9 mouse cellular contexts compared by ENCODE assay signal in genomic region chr5:76590009-76590408, GRCm38 (mm10). TPM values are rescaled to one million over a fixed set of nuclear protein-coding genes. Genes with fewer than 3 reads are reported as not detected.
DNase-seq lines count a peak whose midpoint lies in the region; ATAC-seq and TF ChIP-seq lines count a peak whose summit lies in the region.
"Had no signal": no experiment of that assay in that cellular context is flagged by ENCODE, and none has a peak within 500 bp of the region (broad histone marks: within the 10 kb centered on the region; RNA-seq: fewer than 3 reads in every experiment).

No protein-coding gene starts in this region.

- H3K27me3 ChIP-seq in heart, embryonic 11.5 days (ENCODE audit: control insufficient read depth, insufficient read depth, low read length), result no peaks in the 10 kb centered on the region
- no peaks in the 10 kb centered on the region for H3K27me3 ChIP-seq in testis, adult 2 months (ENCODE audit: control insufficient read depth, insufficient read depth, low read length)
- no peaks in the 10 kb centered on the region for H3K27me3 ChIP-seq in liver, embryonic 16.5 days (ENCODE audit: control insufficient read depth, insufficient read depth, low read depth, low read length)
- H3K27me3 ChIP-seq: limb, embryonic 13.5 days had no signal

- no peak for TF ChIP-seq POLR2A in testis, adult 2 months (IDR thresholded peaks at IDR 0.05; ENCODE audit: control insufficient read depth, low read depth, low read length)

- DNase-seq in heart, adult 9 months (ENCODE audit: low spot score in 2 of 2), result no peak
- DNase-seq in testis, postnatal 10 days (ENCODE audit: low spot score), result no peak
- no peak for DNase-seq in adrenal gland, adult 18-20 months (ENCODE audit: low spot score in 2 of 2)
- DNase-seq in frontal cortex, postnatal 14 days (ENCODE audit: low spot score in 2 of 2), result no peak
- DNase-seq in kidney, postnatal 10 days, result no peak

- TF ChIP-seq CTCF in testis, adult 2 months (IDR thresholded peaks at IDR 0.05; ENCODE audit: control insufficient read depth, insufficient read depth, insufficient replicate concordance, low read depth, low read length), result no peak

- H3K4me2 ChIP-seq in heart, embryonic 11.5 days, result peak overlapping the region; percentile 83
- H3K4me2 ChIP-seq in liver, embryonic 16.5 days (ENCODE audit: low read depth, low read length), result peak overlapping the region; percentile 85

- peaks cover 2% of the 10 kb centered on the region; the same call in 1 of the 2 replicates for H3K4me1 ChIP-seq in heart, embryonic 11.5 days (ENCODE audit: control insufficient read depth, insufficient read depth, low read length)
- H3K4me1 ChIP-seq in testis, adult 2 months (ENCODE audit: control insufficient read depth, insufficient read depth, low read length), result no peaks in the 10 kb centered on the region
- H3K4me1 ChIP-seq in liver, embryonic 16.5 days (ENCODE audit: control insufficient read depth, low read depth, low read length), result peaks cover 12% of the 10 kb centered on the region

- WGBS in heart, embryonic 11.5 days (ENCODE audit: insufficient replicate concordance), result 76% methylated on average over 2 of the region's 2 CpGs
- 75% methylated on average over 2 of the region's 2 CpGs for WGBS in liver, embryonic 16.5 days (ENCODE audit: insufficient replicate concordance)

- H3K36me3 ChIP-seq in heart, embryonic 11.5 days (ENCODE audit: control insufficient read depth, insufficient read depth, low read length), result peaks cover 12% of the 10 kb centered on the region; the same call in 1 of the 2 replicates
- H3K36me3 ChIP-seq in testis, adult 2 months (ENCODE audit: control insufficient read depth, insufficient read depth, low read length), result peaks cover 1% of the 10 kb centered on the region
- peaks cover 9% of the 10 kb centered on the region for H3K36me3 ChIP-seq in liver, embryonic 16.5 days (ENCODE audit: control insufficient read depth, insufficient read depth)

- no peak overlapping the region; the same call in 1 of the 2 replicates for H3K4me3 ChIP-seq in heart, embryonic 11.5 days (ENCODE audit: low read depth, low read length)
- H3K4me3 ChIP-seq in testis, adult 2 months (ENCODE audit: control insufficient read depth, low read depth, low read length), result peak overlapping the region; percentile 45; the same call in 1 of the 2 replicates
- H3K4me3 ChIP-seq in liver, embryonic 16.5 days (ENCODE audit: low read depth, low read length), result peak overlapping the region; percentile 97

- H3K27ac ChIP-seq in heart, embryonic 11.5 days (ENCODE audit: low read depth, low read length), result no peak overlapping the region
- H3K27ac ChIP-seq in testis, adult 2 months (ENCODE audit: control insufficient read depth, insufficient read depth, low read depth, low read length), result no peak overlapping the region
- no peak overlapping the region for H3K27ac ChIP-seq in liver, embryonic 16.5 days (ENCODE audit: low read length)
- H3K27ac ChIP-seq: limb, embryonic 13.5 days had no signal

- ATAC-seq in heart, embryonic 11.5 days (replicated peaks; ENCODE audit: insufficient number of reproducible peaks, low FRiP score, low TSS enrichment), result no peak
- no peak for ATAC-seq in liver, embryonic 16.5 days (ENCODE audit: low read depth)

- H3K9ac ChIP-seq in heart, embryonic 11.5 days (ENCODE audit: low read depth, low read length), result no peak overlapping the region
- H3K9ac ChIP-seq in liver, embryonic 16.5 days (ENCODE audit: low read depth, low read length), result no peak overlapping the region

- H3K9me3 ChIP-seq in heart, embryonic 11.5 days (replicated peaks; ENCODE audit: control insufficient read depth, low read length), result no peaks in the 10 kb centered on the region
- H3K9me3 ChIP-seq in liver, embryonic 16.5 days (replicated peaks; ENCODE audit: control insufficient read depth, low read length), result no peaks in the 10 kb centered on the region
- H3K9me3 ChIP-seq: limb, embryonic 13.5 days had no signal

RNA-seq across cellular contexts. Expression of gene Cep135, which starts 1.5 kb away (rescaled TPM):
- 9.0 and 9.6 TPM in 2 replicates for polyA plus RNA-seq in heart, embryonic 11.5 days (2014; fragmentation: Nextera tagmentation; extraction: Ambion mirVana)
- 3.8 and 4.4 TPM in 2 replicates for polyA plus RNA-seq in testis, adult 2 months (2012; rRNA removed)
- 3.9 and 4.1 TPM in 2 replicates for polyA plus RNA-seq in liver, embryonic 16.5 days (2015; fragmentation: Nextera tagmentation; extraction: Ambion mirVana)
- total RNA-seq in adrenal gland, adult 18-20 months (2021), result 1 to 10 TPM; 3.5 to 3.6 TPM
